Mouse (Mus musculus) layer of hippocampus, adult 9-11 months (tissue): ENCODE measurements around the gene Gm28038.

ENCODE experiments used
- DNase-seq: peaks from one replicate; pipeline ENCODE4 v3.0.0; 2022

The Gm28038 gene

GRCm38 (mm10) chr2:30257699-30258460, 23.0 kb upstream of the Gm28038 start:
- DNase-seq: no peak

- no peak for DNase-seq
Observed at GRCm38 (mm10) chr2:30258600-30258999, 22.2 kb upstream of the Gm28038 start.

GRCm38 (mm10) chr2:30259131-30260064, 21.4 kb upstream of the Gm28038 start:
- no peak for DNase-seq

GRCm38 (mm10) chr2:30261064-30261736, 19.6 kb upstream of the Gm28038 start:
- DNase-seq: no peak

- DNase-seq: no peak
Observed at GRCm38 (mm10) chr2:30261921-30262839, 18.7 kb upstream of the Gm28038 start.

GRCm38 (mm10) chr2:30262840-30263441, 17.9 kb upstream of the Gm28038 start:
- DNase-seq: peak; percentile 63

- no peak for DNase-seq
Observed at GRCm38 (mm10) chr2:30263811-30264210, 17.0 kb upstream of the Gm28038 start.

- DNase-seq: no peak
Observed at GRCm38 (mm10) chr2:30264671-30265519, 15.9 kb upstream of the Gm28038 start.

- peak; percentile 89 for DNase-seq
Observed at GRCm38 (mm10) chr2:30265767-30266253, 15.0 kb upstream of the Gm28038 start, which contains the start of gene Phyhd1. Gene Phyhd1 (plus strand): TSS chr2:30266203.

GRCm38 (mm10) chr2:30266392-30266941, 14.4 kb upstream of the Gm28038 start:
- DNase-seq: no peak

- no peak for DNase-seq
Observed at GRCm38 (mm10) chr2:30267466-30267865, 13.4 kb upstream of the Gm28038 start.

GRCm38 (mm10) chr2:30268371-30268770, 12.5 kb upstream of the Gm28038 start:
- no peak for DNase-seq

GRCm38 (mm10) chr2:30269241-30269990, 11.4 kb upstream of the Gm28038 start:
- DNase-seq: peak; percentile 20

- peak; percentile 87 for DNase-seq
Observed at GRCm38 (mm10) chr2:30270134-30270533, 10.7 kb upstream of the Gm28038 start.

- no peak for DNase-seq
Observed at GRCm38 (mm10) chr2:30281651-30282050, 808 bp downstream of the Gm28038 start.

GRCm38 (mm10) chr2:30283193-30283592, 2.4 kb downstream of the Gm28038 start:
- no peak for DNase-seq

- DNase-seq: no peak
Observed at GRCm38 (mm10) chr2:30285004-30285403, 4.2 kb downstream of the Gm28038 start.

- DNase-seq: no peak
Observed at GRCm38 (mm10) chr2:30285416-30286181, 4.8 kb downstream of the Gm28038 start.
